Mouse (Mus musculus) intestine, embryonic 14.5 days (tissue): ENCODE data around the gene Nrp2. TPM values are rescaled to one million over a fixed set of nuclear protein-coding genes. Genes with fewer than 3 reads are reported as not detected.

Experiments
- ATAC-seq: fragments of 200-750 bp; cut with Nextera tagmentation; replicated peaks from 2 replicates; pipeline ENCODE4 v1.8.0; 2017; ENCODE audit warnings: low read depth, moderate number of reproducible peaks, moderate TSS enrichment, moderate library complexity; ENCODE audit not compliant: low FRiP score, low TSS enrichment
- DNase-seq: peaks from one replicate; pipeline ENCODE4 v3.0.0-alpha.2; 2018; ENCODE audit warnings: low spot score
- H3K27ac ChIP-seq: fragments of 300-500 bp; sonication (generic); 2 replicates; pipeline ENCODE4 v1.5.1; 2014; ENCODE audit warnings: low read depth, mild to moderate bottlenecking, control low read depth
- H3K27me3 ChIP-seq: fragments of 300-500 bp; sonication (generic); replicated peaks from 2 replicates; pipeline ENCODE4 v1.6.1; 2014; ENCODE audit warnings: low read length, control low read depth; ENCODE audit not compliant: control insufficient read depth, insufficient read depth
- H3K36me3 ChIP-seq: fragments of 300-500 bp; sonication (generic); 2 replicates; pipeline ENCODE4 v1.6.1; 2014; ENCODE audit warnings: low read length, control low read depth; ENCODE audit not compliant: control insufficient read depth, insufficient read depth
- H3K4me1 ChIP-seq: fragments of 300-500 bp; sonication (generic); replicated peaks from 2 replicates; pipeline ENCODE4 v1.6.1; 2014; ENCODE audit warnings: low read length, control low read depth, mixed read lengths; ENCODE audit not compliant: control insufficient read depth, insufficient read depth
- H3K4me2 ChIP-seq: fragments of 300-500 bp; sonication (generic); 2 replicates; pipeline ENCODE4 v1.6.1; 2014; ENCODE audit warnings: low read length
- H3K4me3 ChIP-seq: fragments of 300-500 bp; sonication (generic); 2 replicates; pipeline ENCODE4 v1.5.1; 2014; ENCODE audit warnings: low read depth, low read length, control low read depth, mixed read lengths
- H3K9ac ChIP-seq: fragments of 300-500 bp; sonication (generic); 2 replicates; pipeline ENCODE4 v1.6.1; 2014; ENCODE audit warnings: mild to moderate bottlenecking, low read length
- H3K9me3 ChIP-seq: fragments of 300-500 bp; sonication (generic); 2 replicates; pipeline ENCODE4 v1.6.1; 2016; ENCODE audit warnings: low read length, control low read depth; ENCODE audit not compliant: control insufficient read depth
- WGBS: fragments of 180-500 bp; shearing (Covaris S2); extraction: QIAGEN DNeasy Blood & Tissue Kit; methylation state at CpG from one replicate; pipeline ENCODE4 v1.1.7; 2014; 5-methylcytosine and 5-hydroxymethylcytosine counted together
- polyA plus RNA-seq: library from polyadenylated mRNA; unstranded; fragments of >200 nt; fragmentation: Nextera tagmentation; extraction: Ambion mirVana; gene quantifications from 2 replicates; pipeline ENCODE4 v1.2.1, GENCODE M21; 2014

Nrp2 gene
- polyA plus RNA-seq, 1 experiment from 2014 or later, result 43.8 TPM

DNA sequence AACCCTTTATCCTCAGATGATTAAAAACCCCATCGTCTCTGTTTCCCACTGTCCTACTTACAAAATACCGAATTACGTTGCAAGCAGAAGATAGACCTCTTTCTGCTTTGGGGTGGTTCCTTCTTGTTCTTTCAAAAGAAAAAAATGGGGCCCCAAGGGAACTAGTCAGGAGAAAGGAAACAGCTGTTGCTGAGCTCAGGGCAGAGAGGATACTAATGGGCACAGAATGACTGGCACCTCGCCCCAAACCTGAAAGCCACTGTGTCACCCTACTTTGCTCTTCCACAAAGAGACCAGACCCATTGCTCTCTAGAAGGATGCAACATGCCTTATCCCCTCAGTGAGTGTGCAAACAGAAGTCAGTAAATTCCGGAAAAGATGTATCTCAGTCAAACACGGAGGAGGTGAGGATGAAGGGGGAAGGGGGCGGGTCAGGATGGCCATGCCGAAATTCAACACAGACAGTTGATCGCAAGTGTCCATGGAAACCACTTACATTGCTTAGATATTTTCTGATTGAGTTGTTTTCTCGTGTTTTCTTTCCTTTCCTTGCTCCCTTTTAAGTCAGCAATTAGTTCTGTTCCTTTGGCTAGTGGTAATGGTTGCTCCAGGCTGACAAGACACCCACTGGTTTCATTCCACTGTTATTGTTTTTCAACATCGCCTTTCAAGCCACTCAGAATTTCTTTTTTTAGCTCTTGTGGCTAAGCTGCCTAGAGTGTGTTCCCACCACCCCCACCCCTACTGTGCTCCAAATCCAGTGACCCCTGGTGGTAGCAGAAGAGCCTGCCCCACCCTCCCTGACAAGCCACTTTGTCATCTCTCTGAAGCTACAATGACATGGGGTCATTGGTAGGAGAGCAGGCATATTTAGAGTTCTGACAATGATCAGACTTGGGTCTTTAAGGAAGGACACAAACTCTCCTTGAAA, 71.5 kb downstream of the Nrp2 start:
- no peak overlapping the region for H3K4me2 ChIP-seq
- DNase-seq (no peak), ATAC-seq (no peak)
- peaks cover 26% of the 10 kb centered on the region for H3K4me1 ChIP-seq
- H3K27me3 ChIP-seq, result no peaks in the 10 kb centered on the region
- WGBS, result 77% methylated on average over 11 of the region's 11 CpGs
- H3K27ac ChIP-seq, result no peak overlapping the region
- H3K4me3 ChIP-seq, result no peak overlapping the region
- H3K36me3 ChIP-seq, result peaks cover 61% of the 10 kb centered on the region
- no peak overlapping the region for H3K9ac ChIP-seq
- H3K9me3 ChIP-seq, result no peaks in the 10 kb centered on the region

- 48% methylated on average over 17 of the region's 17 CpGs for WGBS
- no peak for DNase-seq
- Histone ChIP-seq H3K9ac (no peak overlapping the region), H3K9me3 (no peaks in the 10 kb centered on the region), H3K27me3 (no peaks in the 10 kb centered on the region), H3K4me3 (no peak overlapping the region), H3K27ac (no peak overlapping the region), H3K36me3 (peaks cover 58% of the 10 kb centered on the region), H3K4me1 (peaks cover 26% of the 10 kb centered on the region), H3K4me2 (no peak overlapping the region)
- ATAC-seq, result no peak
Observed at GRCm38 (mm10) chr1:62777320-62778235, 74.5 kb downstream of the Nrp2 start.

GRCm38 (mm10) chr1:62778910-62779309, 75.8 kb downstream of the Nrp2 start:
- Histone ChIP-seq H3K9ac (no peak overlapping the region), H3K36me3 (peaks cover 61% of the 10 kb centered on the region), H3K4me1 (peaks cover 21% of the 10 kb centered on the region), H3K4me2 (no peak overlapping the region), H3K4me3 (no peak overlapping the region), H3K27ac (no peak overlapping the region), H3K9me3 (no peaks in the 10 kb centered on the region), H3K27me3 (no peaks in the 10 kb centered on the region)
- WGBS, result 84% methylated on average over 4 of the region's 4 CpGs
- ATAC-seq (no peak), DNase-seq (no peak)

- Histone ChIP-seq H3K27ac (no peak overlapping the region), H3K4me1 (peaks cover 21% of the 10 kb centered on the region), H3K36me3 (peaks cover 70% of the 10 kb centered on the region), H3K4me3 (no peak overlapping the region), H3K9ac (no peak overlapping the region), H3K4me2 (no peak overlapping the region), H3K9me3 (no peaks in the 10 kb centered on the region), H3K27me3 (no peaks in the 10 kb centered on the region)
- 0 out of 2 replicates have a peak, but pooled peaks have one; percentile 13 for ATAC-seq
- DNase-seq, result no peak
- WGBS, result 30% methylated on average over 15 of the region's 15 CpGs
Observed at GRCm38 (mm10) chr1:62780068-62780761, 77.1 kb downstream of the Nrp2 start.

- WGBS, result 87% methylated on average over 2 of the region's 2 CpGs
Observed at GRCm38 (mm10) chr1:62782155-62782554, 79.1 kb downstream of the Nrp2 start.

DNA sequence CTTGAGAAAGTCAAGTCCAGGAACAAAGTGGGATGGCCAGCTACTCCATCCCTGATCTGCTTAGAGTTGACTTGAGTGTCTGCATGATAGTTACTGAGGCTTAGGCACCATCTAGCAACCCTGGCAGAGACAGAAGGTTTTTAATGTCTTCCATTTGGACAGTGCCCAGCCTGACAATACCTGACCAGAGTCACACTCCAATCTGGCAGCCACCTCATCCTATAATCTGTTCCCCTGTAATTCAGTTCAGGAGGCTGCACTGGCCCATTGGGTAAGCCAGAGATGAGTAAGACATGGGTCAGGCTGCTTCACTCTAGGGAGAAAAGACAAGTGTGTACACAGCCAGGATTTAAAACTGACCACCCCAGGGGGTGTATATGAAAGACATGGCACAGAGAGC, 79.5 kb downstream of the Nrp2 start:
- Histone ChIP-seq H3K9ac (no peak overlapping the region), H3K27ac (no peak overlapping the region), H3K9me3 (no peaks in the 10 kb centered on the region), H3K36me3 (peaks cover 80% of the 10 kb centered on the region), H3K4me1 (peaks cover 4% of the 10 kb centered on the region), H3K27me3 (no peaks in the 10 kb centered on the region), H3K4me2 (no peak overlapping the region), H3K4me3 (no peak overlapping the region)
- no peak for ATAC-seq
- DNase-seq, result no peak

More at GRCm38 (mm10) chr1:62782155-62782554, 79.1 kb downstream of the Nrp2 start:
- no peak overlapping the region for H3K4me3 ChIP-seq
- H3K9me3 ChIP-seq, result no peaks in the 10 kb centered on the region
- H3K4me2 ChIP-seq, result no peak overlapping the region
- H3K9ac ChIP-seq, result no peak overlapping the region
- ATAC-seq (no peak), DNase-seq (no peak)
- no peaks in the 10 kb centered on the region for H3K27me3 ChIP-seq
- peaks cover 8% of the 10 kb centered on the region for H3K4me1 ChIP-seq
- peaks cover 80% of the 10 kb centered on the region for H3K36me3 ChIP-seq
- no peak overlapping the region for H3K27ac ChIP-seq

GRCm38 (mm10) chr1:62783354-62784083, 80.4 kb downstream of the Nrp2 start:
- DNase-seq, result no peak
- no peak overlapping the region for H3K4me2 ChIP-seq
- WGBS, result 85% methylated on average over 18 of the region's 18 CpGs
- H3K27ac ChIP-seq, result no peak overlapping the region
- peaks cover 84% of the 10 kb centered on the region for H3K36me3 ChIP-seq
- H3K9ac ChIP-seq, result no peak overlapping the region
- ATAC-seq, result no peak; the same call in 1 of the 2 replicates
- no peaks in the 10 kb centered on the region for H3K27me3 ChIP-seq
- H3K9me3 ChIP-seq, result no peaks in the 10 kb centered on the region
- H3K4me1 ChIP-seq, result no peaks in the 10 kb centered on the region
- no peak overlapping the region for H3K4me3 ChIP-seq

- no peaks in the 10 kb centered on the region for H3K27me3 ChIP-seq
- H3K9ac ChIP-seq, result no peak overlapping the region
- no peaks in the 10 kb centered on the region for H3K4me1 ChIP-seq
- DNase-seq (no peak), ATAC-seq (no peak)
- H3K27ac ChIP-seq, result no peak overlapping the region
- H3K4me2 ChIP-seq, result no peak overlapping the region
- WGBS, result 79% methylated on average over 5 of the region's 5 CpGs
- no peaks in the 10 kb centered on the region for H3K9me3 ChIP-seq
- peaks cover 81% of the 10 kb centered on the region for H3K36me3 ChIP-seq
- H3K4me3 ChIP-seq, result no peak overlapping the region
Observed at GRCm38 (mm10) chr1:62784084-62784392, 81.0 kb downstream of the Nrp2 start.
